Mouse (Mus musculus) lung, postnatal 4 days (tissue): ENCODE measurements at regions not wholly inside any gene's neighbourhood (a gene's known extent, or its start where the extent isn't known, plus 50 kb on each side); places are given as distances from the start of the nearest gene placed in this dataset.

ENCODE experiments used
- DNase-seq, 2 experiments: peaks; one replicate each; pipeline ENCODE4 v3.0.0; 2021

DNA sequence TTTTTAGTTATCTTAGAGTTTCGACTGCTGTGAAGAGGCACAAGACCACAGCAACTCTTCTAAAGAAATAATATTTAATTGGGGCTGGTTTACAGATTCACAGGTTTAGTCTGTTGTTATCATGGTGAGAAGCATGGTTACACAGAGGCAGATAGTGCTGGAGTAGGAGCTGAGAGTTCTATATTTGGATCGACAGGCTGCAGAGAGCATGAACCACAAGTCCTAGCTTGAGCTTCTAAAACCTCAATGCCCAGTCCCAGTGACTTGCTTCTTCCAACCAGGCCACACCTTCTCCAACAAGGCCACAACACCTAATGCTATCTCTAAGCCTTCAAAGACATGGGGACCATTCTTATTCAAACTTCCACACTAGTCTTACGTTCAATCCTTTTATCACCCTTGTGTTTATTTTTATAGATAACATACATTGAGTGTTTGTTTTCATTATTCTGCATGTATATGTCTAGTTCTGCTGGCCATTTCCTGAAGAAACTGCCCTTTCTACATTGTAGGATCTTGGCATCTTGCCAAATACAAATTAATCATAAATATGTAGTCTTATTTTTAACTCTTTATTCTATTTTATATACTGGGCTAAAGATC, 452.8 kb upstream of the Dmac1 start:
- no peak for DNase-seq

DNA sequence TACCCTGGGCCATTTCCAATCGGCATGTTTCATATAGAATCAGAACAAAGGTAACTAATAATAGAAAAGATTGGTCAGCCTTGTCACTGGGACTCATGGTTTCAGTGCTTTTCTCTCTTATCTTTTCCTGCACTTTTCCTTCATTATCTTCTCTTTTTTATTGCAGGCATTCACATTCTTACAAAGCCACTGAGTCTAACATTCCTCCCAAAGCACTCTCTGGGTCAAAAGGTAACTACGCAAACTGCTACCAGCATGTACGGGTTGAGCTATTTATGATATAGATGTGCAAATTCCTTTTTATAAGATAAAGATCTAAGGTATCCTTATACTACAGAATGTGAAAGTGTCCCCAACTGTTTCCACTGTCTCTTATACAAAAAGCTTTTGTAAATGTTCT, 436.5 kb upstream of the Dmac1 start:
- no peak for DNase-seq

DNA sequence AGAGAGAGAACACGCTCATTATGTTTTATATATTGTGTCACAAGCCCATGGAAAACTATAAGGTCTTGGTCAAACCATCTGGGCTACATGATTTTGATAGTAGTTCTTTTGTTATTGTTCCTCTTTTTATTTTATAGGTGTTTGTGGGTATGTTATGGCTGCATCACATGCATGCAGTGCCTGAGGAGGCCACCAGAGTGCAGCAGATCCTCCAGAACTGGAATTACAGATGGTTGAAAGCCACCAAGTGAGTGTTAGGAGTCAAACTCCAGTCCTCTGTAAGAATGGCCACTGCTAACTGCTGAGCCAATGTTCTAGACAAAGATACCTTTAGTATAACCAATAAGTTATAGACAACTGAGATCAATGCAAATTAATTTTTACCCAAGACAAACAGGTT, 435.9 kb upstream of the Dmac1 start:
- DNase-seq: no peak

DNA sequence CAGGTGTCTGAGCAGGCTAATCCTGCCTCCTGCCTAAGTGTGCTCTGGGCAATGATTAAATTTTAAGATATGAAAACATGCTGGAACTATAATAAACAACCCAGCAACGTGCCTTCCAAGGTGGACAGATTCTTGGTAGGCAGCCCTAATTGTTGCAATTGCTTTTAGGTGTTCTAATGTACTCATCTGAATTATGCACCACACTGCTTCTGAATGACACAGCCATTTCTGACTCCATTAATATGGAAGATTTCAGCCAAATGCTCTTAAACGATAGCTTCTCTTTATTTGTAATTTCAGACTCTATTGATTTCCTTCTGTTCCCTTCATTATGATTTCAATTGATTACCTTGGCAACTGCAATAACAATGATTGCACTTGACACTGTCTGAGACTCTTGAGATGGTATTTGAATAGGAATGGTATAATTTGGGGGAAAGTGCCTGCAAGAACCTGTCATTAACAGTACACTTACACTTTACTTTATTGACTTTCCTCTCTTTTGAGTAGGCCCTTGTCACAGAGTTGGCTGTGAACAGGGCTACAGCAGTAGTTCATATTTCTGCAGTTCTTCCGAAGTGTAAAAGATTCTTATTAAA, 422.8 kb upstream of the Dmac1 start:
- no peak for DNase-seq

DNA sequence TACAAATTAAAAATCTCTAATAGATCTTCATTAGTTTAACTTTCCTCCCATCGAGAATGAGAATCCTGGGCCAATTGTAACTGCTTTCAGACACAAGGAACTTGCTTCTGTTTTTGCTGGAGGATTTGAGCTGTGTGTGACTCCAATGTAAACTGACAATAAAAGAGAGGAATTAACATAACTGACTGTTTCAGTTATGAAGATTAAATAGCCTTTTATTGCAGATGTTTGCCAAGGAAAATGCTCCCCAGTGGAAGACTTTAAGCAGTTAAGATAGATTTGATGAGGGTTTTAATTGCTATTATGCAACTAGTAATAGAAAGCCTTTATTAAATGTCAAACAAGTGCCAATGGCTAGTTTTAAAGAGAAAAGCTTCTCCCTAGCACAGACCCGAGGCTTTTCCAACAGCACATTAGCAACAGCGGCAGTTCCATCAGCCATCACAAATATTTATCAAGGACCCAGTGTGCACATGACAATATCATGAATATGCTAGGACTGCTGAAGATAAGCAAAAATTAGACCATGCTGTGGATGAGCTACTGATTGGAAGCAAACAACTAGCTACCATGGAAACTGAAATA, 398.6 kb upstream of the Dmac1 start:
- no peak for DNase-seq

DNA sequence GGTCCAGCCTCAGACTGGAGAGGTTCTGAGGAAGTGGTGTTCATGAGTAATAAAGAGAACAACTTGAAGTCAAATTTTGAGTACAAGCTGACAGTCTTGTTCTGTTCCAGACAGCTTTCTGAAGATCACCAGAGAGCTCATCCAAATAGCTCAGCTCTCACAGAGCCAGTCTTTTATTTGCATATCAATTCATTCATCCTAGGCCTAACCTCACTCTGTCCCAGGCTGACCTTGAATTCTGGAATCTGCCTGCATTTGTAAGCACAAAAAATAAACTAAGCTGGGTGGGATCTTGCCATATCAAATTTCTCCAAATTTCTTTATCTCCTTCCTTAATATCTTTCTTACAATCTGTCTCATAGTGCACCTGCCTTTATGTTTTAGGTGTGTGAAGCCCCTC, 362.9 kb upstream of the Dmac1 start:
- no peak for DNase-seq

DNA sequence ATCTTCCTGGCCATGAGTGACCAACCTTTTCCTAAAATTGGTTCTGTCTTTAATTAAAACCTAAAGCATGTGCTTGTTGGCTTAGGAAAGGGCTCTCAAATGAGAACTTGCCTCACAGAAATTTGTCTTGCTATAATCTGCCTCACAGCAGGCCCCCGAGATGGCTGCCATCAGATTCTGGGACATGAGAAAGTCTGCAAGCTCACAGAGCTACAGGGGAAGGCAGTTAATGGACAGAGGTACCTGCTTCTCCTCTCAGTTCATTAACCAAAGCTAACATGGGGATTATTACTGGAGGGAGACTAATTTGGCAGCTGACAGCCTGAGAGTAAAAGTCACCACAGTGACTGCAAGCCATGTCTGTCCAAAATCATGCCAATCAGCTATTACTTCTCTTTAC, 358.5 kb upstream of the Dmac1 start:
- no peak for DNase-seq

DNA sequence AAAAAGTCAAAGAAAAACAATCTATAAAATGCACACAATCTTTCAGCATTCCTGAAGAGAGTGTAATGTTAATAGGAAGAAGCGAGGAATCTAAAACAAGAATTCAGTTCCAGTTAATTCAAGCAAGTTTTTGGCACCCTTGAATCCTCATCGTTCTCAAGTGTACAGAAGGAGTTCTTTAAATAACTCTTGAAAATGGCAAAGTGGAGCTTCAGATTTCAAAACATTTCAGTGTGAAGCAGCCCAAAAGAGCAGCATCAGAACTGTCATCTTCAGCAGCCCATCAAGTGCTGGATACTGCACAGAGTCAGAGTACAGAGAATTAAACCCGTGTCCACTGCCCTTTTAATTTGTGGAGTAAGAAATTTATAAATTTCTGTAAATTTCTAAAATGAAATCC, 311.8 kb upstream of the Dmac1 start:
- no peak for DNase-seq

DNA sequence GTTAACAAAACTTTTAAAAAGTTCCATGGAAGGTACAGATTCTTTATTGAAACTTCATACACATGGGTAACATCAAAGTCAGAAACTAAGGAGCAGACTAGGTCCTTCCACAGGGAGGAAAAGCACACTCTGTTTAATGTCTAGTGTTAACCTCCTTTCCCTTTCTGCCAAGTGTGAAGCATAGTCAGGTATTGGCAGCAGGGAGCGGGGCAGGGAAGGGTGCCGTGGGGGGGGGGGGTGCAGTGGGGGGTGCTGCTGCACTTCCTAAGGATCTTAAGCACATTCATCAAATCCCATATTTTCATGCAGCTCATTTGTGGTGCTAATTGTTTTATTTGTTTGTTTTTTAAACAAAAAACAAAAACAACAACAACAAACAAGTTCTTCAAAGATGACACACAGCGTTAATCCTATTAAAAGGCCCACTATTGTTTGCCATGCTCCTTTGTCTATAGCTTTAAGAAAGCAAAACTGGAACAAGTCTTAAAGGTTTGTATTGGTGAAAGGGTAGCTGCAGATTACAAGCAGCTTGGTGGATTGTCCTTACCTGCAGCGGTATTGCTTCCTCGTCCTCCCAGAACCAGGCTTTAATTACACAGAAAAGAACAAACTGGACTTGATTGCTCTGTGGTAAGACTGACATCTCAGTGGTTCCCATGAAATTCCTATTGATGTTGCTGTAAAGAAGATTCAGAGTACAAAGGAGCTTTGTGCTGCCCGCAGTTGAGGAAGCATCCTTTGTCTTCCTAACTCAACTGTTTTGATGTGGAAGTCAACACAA, 310.2 kb upstream of the Dmac1 start:
- no peak for DNase-seq

DNA sequence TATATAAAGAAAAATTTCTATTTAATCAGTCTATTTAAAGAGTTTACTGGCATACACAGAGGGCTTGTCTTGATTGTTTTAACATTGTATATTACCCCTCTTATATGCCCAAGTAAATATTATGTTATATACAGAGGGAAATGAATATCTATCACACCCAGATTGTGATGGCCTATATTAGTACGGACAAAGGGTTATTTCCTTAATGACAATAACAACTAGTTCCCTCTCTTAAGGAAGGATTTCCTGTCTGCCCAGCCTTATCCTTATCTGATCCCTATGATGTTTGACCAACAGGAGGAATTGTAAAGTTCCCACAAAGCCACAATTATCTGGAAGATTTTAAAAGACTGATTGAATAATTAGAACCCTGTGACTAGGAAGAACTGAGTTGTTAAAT, 301.8 kb upstream of the Dmac1 start:
- no peak for DNase-seq

DNA sequence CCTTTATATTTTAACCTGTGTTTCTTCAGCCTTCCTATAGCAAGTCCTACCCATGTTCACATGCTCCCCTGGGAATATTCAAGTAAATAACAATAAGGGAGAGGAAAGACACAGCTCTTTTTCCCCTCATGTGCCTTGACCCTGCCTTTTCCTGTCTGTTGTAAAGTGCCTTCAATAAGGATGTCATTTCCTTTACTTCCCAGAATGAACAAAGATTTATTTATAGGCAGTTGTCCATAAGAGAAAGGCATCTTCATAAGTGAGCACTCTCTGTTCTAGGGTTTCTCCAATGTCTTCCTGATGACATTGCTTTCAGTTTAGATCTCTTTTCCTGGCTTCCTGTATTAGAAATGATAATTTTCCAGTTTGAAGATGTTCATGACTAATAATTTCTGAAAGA, 294.5 kb upstream of the Dmac1 start:
- no peak for DNase-seq

DNA sequence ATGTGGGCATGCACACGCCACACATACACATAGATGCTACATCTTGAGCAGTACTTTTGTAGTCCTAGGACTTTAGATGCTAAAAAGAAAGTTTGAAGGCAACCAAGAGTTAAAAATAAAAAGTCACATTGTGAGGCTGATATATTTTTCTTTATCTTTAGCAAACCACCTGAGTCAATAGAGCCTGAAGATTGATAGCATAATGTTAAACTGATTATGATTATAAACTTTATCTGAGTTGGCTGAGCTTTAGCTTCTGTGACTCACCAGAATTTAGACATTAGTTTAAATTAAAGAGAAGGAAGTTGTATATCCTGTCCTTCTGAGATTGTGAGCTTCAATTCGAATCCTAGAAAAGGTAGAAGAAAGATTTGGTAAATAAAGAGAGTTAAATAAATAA, 289.5 kb upstream of the Dmac1 start:
- DNase-seq: no peak

DNA sequence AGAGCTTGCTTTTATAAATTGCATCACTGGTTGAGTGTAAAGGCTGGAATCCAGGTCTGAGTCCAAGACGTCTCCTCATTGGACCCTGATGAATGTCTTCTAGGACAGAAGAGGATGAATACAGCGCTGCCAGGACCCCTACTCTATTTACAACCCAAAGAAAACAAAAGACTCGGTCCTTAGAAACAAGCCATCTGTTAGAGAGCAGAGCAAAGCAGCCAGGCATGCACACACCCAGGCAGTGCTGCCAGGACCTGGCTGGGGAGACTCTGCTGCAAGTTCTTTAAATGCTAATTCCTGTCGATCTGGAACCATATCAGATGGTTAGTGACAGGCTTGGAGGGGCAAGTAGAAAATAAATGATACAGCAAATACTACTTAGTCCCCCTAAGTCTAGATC, 284.4 kb upstream of the Dmac1 start:
- DNase-seq: no peak

DNA sequence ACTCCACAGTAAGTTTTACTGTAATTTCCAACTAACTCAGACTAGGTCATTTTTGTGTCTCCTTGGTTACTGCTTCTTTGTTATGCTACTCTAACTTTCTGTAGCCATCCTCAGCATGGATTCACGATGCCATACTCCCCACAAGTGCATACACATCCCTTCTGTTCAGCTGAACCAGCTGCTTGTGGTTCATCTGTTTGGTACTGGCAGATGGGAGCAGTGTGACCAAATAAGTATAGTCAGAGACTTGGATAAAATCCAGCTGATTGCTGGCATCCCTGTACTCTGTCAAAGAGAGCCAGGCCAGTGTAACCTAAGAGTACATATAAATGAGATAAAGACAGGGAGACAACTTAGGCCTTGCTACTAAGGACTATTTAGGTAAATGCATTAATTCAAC, 283.7 kb upstream of the Dmac1 start:
- no peak for DNase-seq

DNA sequence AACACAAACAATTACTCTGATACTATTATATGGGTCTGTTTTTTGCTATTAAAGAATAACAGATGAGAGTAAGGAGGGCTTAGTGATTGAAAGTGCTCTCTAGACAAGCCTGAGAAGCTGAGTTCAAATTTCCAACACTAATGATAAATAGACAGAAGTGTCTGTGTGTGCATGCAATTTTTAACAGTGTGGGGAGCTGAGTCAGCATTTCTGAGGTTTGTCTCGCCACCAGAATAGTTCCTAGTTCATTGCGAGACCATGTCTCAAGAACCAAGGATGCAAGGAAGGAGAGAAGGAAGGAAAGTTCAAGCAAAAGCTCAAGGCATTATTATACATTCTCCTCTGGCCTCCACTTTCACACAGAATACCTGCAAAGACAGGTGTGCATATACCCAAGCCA, 259.7 kb upstream of the Dmac1 start:
- no peak for DNase-seq

DNA sequence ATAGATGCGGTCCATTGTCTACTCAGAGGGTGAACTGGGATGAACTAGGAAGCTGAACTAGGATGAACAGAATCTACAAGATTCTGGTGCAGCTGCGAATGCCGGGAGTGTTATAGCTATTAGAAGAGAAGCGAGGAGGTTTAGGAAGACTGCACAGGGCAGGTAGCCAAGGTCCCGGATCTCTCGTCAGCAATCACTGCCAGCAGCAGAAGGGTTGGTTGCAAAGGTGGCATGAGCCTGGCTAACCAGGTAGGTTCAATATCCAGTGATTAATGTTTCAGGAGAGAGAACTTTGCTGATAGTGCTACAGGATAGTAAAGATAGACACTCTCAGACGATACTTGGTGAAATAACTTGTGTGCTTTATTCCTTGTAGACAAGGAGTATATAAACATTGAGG, 257.0 kb upstream of the Dmac1 start:
- no peak for DNase-seq

DNA sequence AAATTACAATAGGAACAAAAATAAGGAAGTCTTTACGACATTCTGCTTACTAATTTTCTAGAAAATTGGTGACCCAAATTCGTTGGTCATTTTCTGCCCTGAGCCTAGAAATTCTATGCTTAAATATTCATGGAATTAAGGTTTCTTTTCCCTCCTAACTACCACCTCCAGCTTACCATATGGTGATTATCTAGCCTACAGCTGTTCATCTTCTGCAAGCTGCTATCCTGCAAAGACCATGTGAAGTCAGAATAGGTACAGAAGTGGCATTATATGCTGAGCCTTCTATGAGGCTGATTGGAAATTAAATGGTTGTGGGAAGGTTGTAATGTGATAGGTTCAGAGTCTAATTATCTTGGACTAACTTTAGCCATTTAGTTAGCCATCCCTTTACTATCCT, 251.5 kb upstream of the Dmac1 start:
- DNase-seq: no peak

DNA sequence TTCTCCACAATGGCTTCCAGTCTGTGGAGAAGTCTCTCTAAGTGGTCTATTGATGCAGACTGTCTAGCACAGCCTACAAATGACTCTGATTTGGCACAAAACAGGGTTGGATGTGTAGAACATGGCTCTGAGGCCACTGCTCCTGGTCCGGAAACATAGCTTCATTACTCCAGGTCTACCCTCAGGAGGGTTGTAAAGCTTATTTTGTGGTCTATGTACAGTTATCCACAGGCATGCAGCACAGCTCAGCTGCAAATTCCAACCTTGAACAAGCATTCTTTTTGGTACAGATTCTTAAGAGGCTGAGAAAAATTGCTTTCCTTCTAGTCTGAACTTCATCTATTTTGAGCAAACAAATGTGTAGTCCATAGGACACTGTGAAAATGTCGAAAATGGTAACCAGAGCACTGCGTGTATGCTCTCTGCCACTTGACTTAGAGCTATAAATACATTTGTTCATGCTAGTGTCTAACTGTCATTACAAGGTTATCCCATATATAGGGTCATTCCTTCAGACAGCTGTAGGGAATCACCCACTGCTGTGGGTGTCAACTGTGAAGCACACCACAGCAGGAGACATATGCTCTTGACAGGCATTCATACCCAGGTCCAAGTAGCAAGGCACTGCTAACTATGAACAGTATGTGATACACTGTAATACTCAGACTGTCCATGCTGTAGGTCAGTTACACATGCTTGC, 239.5 kb upstream of the Dmac1 start:
- no peak for DNase-seq
